Mouse (Mus musculus): ENCODE results near the gene Sly.
"Not testable (repeated sequence)": the region's sequence is repeated elsewhere in the genome, so short reads cannot be mapped to it uniquely, and the experiment has no call there.

The Sly gene

DNA sequence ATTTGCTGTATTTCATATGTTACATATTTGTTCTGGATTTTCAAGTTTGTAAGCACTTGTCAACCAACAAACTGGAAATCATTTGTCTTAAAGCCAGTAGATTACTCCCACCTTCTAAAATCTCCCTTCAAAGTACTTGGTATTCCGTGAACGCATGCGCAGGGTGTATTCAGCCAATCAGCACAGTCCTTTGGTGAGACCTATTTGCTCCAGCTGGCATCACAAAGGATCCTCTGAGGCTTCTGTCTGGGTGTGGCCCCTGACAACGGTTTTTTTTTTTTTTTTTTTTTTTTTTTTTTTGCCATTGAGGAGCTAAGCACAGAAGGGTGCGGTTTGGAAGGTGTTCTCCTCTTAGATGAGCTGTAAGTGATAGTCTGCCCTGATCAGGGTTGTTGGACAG, at the start of gene Sly:
TSS of gene Sly (plus strand) at position 301 of the 400 bp plus-strand sequence.
- DNase-seq (ENCODE audit: low read depth, low spot score), result not testable (repeated sequence)

Data from ZHBTc4 (cell line).